Mouse (Mus musculus): ENCODE data around the gene Dyrk1a.

The Dyrk1a gene

DNA sequence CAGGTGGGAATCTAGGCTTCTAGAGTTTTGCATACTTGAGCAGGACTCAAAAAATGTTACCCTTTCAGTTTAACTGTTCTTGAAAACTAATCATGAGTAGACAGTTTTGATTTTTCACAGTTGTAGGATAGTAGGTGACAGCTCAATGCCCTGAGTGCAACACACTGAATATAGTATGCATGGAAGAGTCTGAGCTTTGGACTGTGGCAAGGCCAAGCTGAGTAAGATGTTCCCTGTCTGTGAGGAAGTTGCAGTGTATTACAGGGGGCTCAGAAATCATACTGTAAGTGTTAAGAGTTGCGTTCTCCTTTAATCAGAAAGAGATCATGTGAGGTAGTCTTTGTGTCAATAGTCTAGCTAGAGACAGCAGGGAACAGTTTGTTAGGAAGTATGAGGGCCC, 20.4 kb downstream of the Dyrk1a start:
- no peak for DNase-seq (ENCODE audit: extremely low spot score, low spot score)

DNA sequence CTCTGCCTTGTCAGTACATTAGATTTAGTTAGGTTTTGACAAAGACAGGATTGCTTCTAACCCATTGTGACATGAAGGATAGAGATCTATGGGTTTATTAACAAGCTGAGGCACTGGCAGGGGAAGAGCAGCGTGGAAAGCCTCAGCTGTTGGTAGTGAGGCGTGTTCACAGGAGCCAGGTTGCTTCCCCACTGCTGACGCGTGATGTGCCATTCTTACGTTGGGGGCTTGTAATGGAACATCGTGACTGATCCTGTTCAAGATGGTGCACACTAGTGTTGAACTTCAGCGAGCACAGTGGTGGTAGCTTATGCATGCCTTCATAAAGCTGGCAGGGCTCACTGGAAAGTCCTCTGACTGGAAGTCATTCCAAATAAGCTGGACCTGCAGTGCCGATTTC, 21.2 kb downstream of the Dyrk1a start:
- DNase-seq (ENCODE audit: extremely low spot score, low spot score) = no peak

DNA sequence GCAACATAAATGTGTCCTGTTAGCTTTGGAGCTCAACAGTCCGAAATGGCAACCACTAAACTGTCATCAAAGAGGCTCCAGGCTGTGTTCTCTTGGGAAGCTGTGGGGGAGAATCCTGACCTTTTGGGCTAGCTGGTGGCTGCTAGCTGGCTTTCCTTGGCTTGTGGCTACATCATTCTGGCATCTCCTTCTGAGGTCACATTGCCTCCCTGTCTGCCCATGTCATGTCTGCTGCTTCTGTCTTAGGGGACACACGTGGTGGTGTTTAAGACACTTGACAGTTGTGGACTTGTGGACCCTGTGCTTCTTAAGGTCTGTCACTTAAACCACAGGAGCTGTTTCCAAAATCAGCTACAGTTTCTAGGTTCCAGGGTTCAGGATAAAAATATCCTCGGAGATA, 21.7 kb downstream of the Dyrk1a start:
- DNase-seq (ENCODE audit: extremely low spot score, low spot score) = no peak

DNA sequence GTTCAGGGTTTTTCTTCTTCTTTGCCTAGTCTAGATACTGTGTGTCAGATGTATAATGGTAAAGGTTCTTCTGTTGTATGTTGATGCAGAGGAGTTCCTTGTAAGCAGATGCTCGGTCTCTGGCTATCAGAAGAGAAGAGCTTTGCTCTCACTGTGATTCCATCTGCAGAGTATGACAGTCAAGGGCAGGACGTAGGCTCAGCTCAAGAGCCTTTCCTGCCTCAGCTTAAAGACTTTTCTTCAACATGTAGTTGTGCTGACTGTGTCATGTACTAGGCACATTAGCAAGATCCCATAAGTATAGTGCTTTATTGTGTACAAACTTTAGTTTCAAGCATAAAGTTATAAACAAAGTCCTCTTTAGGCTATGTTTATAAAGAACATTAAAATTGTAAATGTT, 26.8 kb downstream of the Dyrk1a start:
- no peak for DNase-seq (ENCODE audit: extremely low spot score, low spot score)

DNA sequence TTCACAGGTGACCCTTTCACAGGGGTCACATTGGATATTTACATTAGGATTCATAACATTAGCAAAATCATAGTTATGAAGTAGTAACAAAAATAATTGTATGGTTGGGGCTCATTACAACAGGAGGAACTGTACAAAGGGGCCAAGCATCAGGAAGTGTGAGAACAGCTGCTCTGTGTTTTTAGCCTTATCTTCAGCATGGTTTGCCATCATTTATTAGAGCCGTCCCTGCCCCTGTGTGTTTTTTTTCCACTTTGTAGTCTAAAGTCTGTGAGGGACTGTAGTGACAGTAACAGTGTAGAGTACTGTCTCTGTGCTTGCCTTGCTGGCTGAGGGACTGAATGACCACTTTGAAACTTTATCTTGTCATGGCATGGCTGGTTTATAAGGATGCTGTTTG, 27.8 kb downstream of the Dyrk1a start:
- DNase-seq (ENCODE audit: extremely low spot score, low spot score) = no peak

DNA sequence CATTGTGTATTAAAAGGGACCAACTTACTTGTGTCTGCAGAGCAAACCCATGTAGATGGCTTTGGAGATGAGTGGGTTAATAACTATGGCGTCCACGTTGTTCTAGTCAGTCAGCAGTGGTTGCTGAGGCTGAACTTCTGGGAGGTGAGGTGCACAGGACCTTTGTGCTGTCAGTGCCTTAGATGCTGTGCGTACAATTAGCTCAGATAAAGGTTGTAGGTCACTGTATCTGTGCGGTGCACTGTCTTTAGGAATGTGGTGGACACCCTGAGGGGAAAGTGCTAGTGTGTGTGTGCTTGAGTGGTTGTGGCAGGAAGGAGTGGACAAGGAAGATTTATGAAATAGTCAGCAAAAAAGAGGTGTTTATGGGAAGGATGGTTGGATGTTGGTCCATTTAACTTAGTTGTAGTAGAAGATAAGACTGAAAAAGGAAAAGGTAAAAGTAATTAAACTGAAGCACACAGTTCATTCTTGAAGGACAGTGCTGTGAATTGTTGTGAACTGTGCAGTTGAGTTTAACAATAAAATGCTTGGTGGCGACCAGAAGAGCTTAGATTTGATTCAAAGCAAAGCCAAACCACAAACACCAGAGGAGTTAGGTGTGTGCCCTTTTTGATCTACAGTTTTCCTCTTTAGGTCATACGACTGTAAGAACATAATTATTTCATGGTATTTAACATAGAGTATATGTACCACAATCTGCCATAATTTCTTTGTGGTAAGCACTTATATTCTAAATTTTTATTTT, 30.3 kb downstream of the Dyrk1a start:
- DNase-seq (ENCODE audit: extremely low spot score, low spot score) = no peak

DNA sequence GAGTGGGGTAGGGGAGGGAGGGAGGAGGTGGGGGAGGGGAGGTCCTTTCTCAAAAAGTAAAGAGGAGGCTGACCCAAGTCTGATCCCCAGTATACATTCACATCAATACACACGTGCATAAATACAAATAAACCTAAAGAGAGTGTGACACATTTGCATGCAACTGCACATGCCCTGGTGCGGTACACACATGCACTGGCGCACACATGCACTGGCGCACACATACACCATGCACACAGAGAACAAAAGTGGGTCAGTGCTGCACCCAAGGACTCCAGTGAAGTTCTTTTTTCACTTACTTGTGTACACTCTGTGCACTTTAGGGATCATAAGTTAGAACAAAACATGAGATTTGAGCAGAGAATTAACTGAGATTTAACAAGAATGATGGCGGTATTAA, 31.3 kb downstream of the Dyrk1a start:
- DNase-seq (ENCODE audit: extremely low spot score, low spot score) = no peak

DNA sequence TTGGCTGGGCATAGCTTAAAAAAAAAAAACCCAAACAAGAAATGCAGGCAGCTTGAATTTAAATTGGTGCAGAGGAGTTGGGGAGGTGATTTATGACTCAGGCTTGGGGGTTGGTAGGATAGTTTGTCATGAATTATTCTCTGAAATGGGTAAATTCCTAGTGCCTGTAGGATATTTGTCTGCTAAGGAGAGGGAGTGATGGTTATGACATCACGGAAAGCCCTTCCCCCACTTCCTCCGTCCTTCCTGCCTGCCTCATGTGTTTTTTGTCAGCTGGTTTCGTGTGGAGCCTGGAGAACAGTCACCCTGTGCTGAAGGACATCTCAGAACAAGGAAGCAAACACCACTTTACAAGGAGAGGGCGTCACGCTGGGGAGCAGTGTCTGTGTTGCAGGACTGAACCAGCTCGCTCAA, 31.7 kb downstream of the Dyrk1a start:
- DNase-seq (ENCODE audit: extremely low spot score, low spot score) = peak; percentile 36

DNA sequence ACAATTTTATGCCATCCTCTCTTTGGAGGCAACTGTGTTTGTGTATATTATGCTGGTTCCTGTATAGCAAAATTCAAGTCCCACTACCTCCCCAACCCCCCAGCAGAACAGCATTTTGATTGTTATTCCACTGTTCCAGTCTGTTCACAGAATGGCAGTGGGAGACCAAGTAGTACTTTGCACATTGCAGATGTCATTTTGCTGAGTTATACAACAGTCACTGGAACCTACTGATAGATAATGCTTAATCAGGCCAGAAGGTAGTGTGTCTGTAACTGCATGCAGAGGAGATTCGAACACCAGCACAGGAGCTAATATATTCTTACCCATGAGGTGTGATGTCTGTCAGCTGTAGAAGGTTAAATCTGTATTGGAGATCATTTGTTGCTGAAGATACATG, 32.4 kb downstream of the Dyrk1a start:
- DNase-seq (ENCODE audit: extremely low spot score, low spot score) = no peak

GRCm38 (mm10) chr16:94602730-94603129, 32.9 kb downstream of the Dyrk1a start:
- DNase-seq (ENCODE audit: extremely low spot score, low spot score) = no peak

GRCm38 (mm10) chr16:94606169-94606568, 36.4 kb downstream of the Dyrk1a start:
- no peak for DNase-seq (ENCODE audit: extremely low spot score, low spot score)

DNA sequence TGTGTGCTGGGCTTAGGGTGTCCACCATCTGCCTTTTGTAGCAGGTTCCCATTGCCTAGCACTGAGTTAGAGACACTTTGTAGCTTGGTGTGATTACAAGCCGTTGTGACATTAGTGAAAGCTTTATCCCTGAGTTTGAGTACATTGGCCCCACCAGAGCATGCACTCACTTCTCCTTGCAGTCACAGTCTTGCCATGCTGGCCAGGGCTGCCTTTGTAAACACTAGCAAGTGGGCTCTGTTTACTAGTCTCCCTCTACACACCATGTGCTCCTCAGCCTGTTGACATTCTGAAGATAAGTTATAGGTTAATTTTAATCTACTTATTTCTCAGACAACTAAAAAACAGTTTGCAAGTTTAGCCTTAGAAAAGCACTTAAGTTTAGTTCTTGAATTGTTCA, 37.7 kb downstream of the Dyrk1a start:
- no peak for DNase-seq (ENCODE audit: extremely low spot score, low spot score)

DNA sequence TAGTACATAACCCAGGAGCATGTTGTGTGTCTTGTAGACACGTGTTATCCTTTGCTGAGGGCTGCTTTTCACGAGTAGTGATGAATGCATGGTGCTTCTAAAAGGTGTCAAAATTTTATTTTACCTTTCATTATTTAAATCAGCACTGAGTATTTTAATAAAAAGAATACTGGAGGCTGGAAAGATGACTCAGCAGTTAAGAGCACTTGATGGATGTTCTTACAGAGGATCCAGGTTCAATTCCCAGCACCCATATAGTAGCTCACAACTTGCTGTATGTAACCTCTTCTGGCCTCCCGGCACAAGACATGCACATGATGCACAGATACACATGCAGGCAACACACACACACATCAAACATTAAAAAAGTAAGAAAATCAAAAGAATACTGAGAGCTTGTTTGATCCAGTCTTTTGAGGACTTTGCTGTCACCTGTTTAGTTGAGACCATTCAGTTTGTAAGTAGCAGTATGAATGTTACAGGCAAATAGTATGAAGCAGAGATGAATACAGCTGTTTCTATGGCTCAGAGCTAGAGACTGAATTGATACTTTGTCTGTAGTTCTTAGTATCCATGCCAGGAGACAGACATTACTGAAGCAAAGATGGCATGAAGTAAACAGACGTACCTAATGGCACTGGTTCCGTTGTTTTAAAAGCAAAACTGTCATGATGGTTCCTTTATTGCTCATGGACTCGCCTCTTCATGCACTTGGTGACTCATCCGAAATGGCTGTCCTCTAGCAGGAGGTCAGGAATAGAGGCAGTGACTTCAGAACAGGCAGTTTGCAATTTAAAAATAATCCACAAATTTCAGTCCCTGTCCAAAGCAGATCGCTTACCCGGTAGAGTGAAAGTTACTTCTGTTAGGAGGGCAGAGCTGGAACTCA, 39.1 kb downstream of the Dyrk1a start:
- DNase-seq (ENCODE audit: extremely low spot score, low spot score) = no peak

- DNase-seq (ENCODE audit: extremely low spot score, low spot score) = no peak
Observed at GRCm38 (mm10) chr16:94612573-94612972, 42.8 kb downstream of the Dyrk1a start.

- DNase-seq (ENCODE audit: extremely low spot score, low spot score) = no peak
Observed at GRCm38 (mm10) chr16:94617255-94617654, 47.4 kb downstream of the Dyrk1a start.

DNA sequence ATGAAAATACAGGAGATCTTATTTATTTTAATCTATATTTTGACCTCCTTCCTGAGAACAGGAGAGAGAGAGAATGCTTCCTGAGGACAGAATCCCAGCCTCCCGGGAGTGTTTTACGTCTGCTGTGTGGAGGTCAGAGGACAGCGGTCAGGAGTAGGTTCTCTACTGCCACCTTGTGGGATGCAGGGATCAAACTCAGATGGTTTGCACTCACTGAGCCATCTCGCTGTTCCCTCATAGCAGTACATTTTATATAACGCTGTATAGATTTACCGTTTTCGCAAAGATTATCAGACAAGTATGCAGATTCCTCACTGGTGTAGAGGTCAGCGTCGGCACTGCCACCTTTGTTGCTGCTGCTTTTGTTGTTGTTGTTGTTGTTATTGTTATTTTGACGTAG, 48.7 kb downstream of the Dyrk1a start:
- DNase-seq (ENCODE audit: extremely low spot score, low spot score) = no peak

DNA sequence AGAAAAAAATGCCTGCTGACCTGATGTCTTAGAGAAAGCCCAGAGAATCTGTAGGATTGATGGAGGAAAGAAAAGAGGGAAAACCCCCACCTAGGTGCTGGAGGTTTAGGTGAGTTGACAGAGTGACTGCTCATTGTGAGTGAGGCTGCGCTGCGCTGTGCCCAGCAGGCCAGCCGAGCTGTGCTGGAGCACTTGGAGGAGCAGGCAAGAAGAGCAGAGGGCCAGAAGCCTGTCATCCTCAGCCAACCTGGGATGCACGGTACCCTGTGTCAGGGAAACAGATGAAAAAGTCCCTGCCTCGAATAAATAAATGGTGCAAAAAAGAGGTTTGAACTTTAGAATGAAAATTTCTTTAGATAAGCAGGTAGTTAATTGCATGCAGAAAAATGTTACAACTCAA, 49.5 kb downstream of the Dyrk1a start:
- no peak for DNase-seq (ENCODE audit: extremely low spot score, low spot score)

- DNase-seq (ENCODE audit: extremely low spot score, low spot score) = no peak
Observed at GRCm38 (mm10) chr16:94624871-94625270, 55.1 kb downstream of the Dyrk1a start.

GRCm38 (mm10) chr16:94625639-94626038, 55.8 kb downstream of the Dyrk1a start:
- DNase-seq (ENCODE audit: extremely low spot score, low spot score) = no peak

DNA sequence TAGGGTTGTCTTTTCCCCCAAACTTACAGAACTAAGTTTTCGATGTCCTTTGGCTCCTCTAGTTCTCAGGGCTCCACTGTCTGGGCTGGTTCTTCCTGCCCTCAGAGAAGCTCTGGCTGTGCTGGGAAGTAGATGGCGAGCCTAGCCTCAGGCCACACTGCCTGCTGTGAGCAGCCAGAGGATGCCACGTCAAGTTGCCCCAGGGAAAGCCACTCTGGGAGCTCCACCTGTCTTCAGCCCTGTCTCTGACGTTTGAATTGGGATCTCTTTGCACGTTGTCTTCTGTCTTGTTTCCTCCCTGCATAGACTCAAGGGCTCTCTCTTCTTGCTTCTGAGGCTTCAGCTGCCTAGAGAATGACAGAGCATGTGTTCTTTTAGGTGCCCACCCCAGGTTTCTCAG, 57.9 kb downstream of the Dyrk1a start:
- DNase-seq (ENCODE audit: extremely low spot score, low spot score) = no peak

- no peak for DNase-seq (ENCODE audit: extremely low spot score, low spot score)
Observed at GRCm38 (mm10) chr16:94628976-94629729, 59.3 kb downstream of the Dyrk1a start.

GRCm38 (mm10) chr16:94631984-94632383, 62.2 kb downstream of the Dyrk1a start:
- peak; percentile 27 for DNase-seq (ENCODE audit: extremely low spot score, low spot score)
